Mouse (Mus musculus): ENCODE results near the gene Ppm1g. TPM values are rescaled to one million over a fixed set of nuclear protein-coding genes. Genes with fewer than 3 reads are reported as not detected.

The Ppm1g gene
- polyA plus RNA-seq (2014; fragmentation: Nextera tagmentation; extraction: Ambion mirVana): 85.4 and 91.1 TPM in 2 replicates

DNA sequence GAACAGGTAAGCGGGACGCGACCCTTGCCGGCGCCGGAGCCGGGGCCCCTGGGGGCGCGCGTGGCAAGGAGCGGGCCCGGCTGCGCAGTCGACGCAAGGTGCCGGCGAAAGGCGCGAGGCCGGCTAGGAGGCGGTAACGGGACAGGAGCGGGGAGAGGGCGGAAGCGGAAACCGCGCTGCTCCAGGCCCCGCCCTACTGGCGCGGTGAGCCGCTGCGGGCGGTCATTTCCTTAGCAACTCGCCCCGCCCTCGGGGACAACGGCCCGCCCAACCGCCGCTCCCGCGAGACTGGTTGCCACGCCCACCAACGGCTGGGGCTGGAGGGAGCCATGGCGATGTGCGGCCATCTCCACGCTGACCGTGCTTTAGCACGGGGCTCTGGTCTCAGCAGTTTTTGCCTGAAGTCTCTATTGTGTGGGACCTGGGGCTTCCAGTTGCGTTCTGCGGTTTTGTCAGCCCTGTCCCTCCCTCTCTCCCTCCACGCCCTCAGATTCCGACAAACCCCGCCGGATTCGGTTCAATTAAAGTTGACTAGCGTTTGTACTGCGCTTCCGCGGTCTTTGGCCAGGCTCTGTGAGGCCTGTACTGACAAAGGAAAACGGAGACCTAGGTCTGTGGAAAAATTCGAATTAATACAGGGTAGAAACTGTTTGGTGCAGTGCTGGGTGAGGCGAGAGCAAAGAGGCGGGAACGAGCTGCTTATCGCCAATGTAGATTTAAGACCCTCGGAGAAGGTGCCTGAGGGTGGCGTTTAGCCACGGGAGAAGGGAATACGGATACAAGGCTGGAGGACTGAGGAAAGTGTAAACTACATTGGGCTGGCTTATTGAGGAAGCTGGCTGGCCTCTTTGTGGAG, at the start of gene Ppm1g:
Gene Ppm1g, minus strand, starts transcription at position 240 of the 856 bp plus-strand sequence.
- Histone ChIP-seq H3K27me3 (ENCODE audit: control insufficient read depth, insufficient read depth, low read length) (no peaks in the 10 kb centered on the region), H3K9me3 (ENCODE audit: control insufficient read depth, low read length) (no peaks in the 10 kb centered on the region), H3K4me3 (ENCODE audit: control insufficient read depth in 1 of 2, insufficient read depth in 1 of 2, low read depth in 1 of 2, low read length in 2 of 2) (peak within 1 kb of the TSS; percentile 75 to 93), H3K36me3 (ENCODE audit: control insufficient read depth, insufficient read depth, low read length) (no peaks in the 10 kb centered on the region), H3K27ac (replicated peaks in 1 of 2; ENCODE audit: control insufficient read depth in 1 of 2, insufficient read depth in 1 of 2, low read depth in 2 of 2, low read length in 2 of 2) (peak within 1 kb of the TSS; percentile 83 to 92), H3K9ac (ENCODE audit: low read length) (peak within 1 kb of the TSS; percentile 88), H3K4me2 (ENCODE audit: low read length) (peak within 1 kb of the TSS; percentile 84), H3K4me1 (ENCODE audit: control insufficient read depth in 2 of 2, insufficient read depth in 2 of 2, low read length in 2 of 2) (peaks cover 5 to 21% of the 10 kb centered on the region in 2 experiments; a peak in 3 of 4 replicates)
- ATAC-seq (ENCODE audit: insufficient number of reproducible peaks, insufficient read depth, low FRiP score, low read depth): peak; percentile 97
- WGBS: under 1% methylated on average over 68 of the region's 70 CpGs

- Histone ChIP-seq H3K9ac (ENCODE audit: low read length) (no peak overlapping the region), H3K4me3 (ENCODE audit: control insufficient read depth in 1 of 2, insufficient read depth in 1 of 2, low read depth in 1 of 2, low read length in 2 of 2) (no peak overlapping the region), H3K9me3 (ENCODE audit: control insufficient read depth, low read length) (no peaks in the 10 kb centered on the region), H3K27ac (replicated peaks in 1 of 2; ENCODE audit: control insufficient read depth in 1 of 2, insufficient read depth in 1 of 2, low read depth in 2 of 2, low read length in 2 of 2) (no peak overlapping the region), H3K36me3 (ENCODE audit: control insufficient read depth, insufficient read depth, low read length) (peaks cover 82% of the 10 kb centered on the region), H3K27me3 (ENCODE audit: control insufficient read depth, insufficient read depth, low read length) (no peaks in the 10 kb centered on the region), H3K4me2 (ENCODE audit: low read length) (no peak overlapping the region), H3K4me1 (ENCODE audit: control insufficient read depth in 2 of 2, insufficient read depth in 2 of 2, low read length in 2 of 2) (no peaks in the 10 kb centered on the region)
- no peak for ATAC-seq (ENCODE audit: insufficient number of reproducible peaks, insufficient read depth, low FRiP score, low read depth)
- 73% methylated on average over 6 of the region's 6 CpGs for WGBS
Observed at GRCm38 (mm10) chr5:31267686-31268085, 47.2 kb upstream of the Ppm1g start.

DNA sequence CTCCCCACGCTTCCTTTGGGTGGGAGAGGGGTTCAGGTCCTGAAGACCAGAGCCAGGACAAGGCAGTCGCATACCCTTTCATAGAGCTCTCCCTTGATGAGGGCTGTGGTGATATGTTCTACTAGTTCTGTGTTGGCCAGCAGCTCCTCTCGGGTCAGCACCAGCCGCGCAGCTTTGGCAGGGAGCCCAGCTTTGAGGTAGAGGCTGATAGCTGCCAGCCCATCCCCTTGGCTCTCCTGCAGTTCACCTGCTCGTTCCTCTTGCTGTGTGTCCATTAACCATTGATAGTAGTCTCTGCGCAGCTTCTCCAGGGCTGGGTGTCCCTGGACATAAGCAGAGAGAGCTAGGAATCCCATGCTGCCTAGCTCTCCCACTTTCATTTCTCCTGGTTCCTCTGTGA, 45.6 kb upstream of the Ppm1g start:
- no peak for ATAC-seq (ENCODE audit: insufficient number of reproducible peaks, insufficient read depth, low FRiP score, low read depth)
- peaks cover 92% of the 10 kb centered on the region for H3K36me3 ChIP-seq (ENCODE audit: control insufficient read depth, insufficient read depth, low read length)
- WGBS: 72% methylated on average over 7 of the region's 7 CpGs

DNA sequence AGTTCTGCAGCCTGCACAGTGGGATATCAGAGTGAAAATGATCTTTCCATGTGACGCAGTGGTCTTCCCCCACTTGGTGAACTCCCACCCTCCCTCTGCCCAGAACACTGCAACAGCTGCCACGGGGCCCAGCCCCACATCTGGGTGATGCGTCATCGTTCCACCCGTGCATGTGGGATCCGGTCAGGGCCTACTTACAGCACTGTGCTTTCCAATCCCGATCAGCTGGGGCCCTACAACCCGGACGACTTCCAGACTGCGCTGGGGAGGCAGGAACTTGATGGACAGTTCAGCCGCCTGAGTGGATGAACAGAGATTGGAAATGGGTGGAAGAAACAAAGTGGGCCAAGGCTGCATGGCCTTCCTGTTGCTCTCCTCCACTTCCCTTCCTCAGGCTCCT, 37.1 kb upstream of the Ppm1g start:
- Histone ChIP-seq H3K27me3 (ENCODE audit: control insufficient read depth, insufficient read depth, low read length) (no peaks in the 10 kb centered on the region), H3K36me3 (ENCODE audit: control insufficient read depth, insufficient read depth, low read length) (peaks cover 80% of the 10 kb centered on the region), H3K4me2 (ENCODE audit: low read length) (no peak overlapping the region), H3K27ac (replicated peaks in 1 of 2; ENCODE audit: control insufficient read depth in 1 of 2, insufficient read depth in 1 of 2, low read depth in 2 of 2, low read length in 2 of 2) (no peak overlapping the region), H3K4me1 (ENCODE audit: control insufficient read depth in 2 of 2, insufficient read depth in 2 of 2, low read length in 2 of 2) (peaks cover 8 to 12% of the 10 kb centered on the region in 2 experiments), H3K9ac (ENCODE audit: low read length) (no peak overlapping the region), H3K4me3 (ENCODE audit: control insufficient read depth in 1 of 2, insufficient read depth in 1 of 2, low read depth in 1 of 2, low read length in 2 of 2) (no peak overlapping the region), H3K9me3 (ENCODE audit: control insufficient read depth, low read length) (no peaks in the 10 kb centered on the region)
- WGBS: 82% methylated on average over 11 of the region's 11 CpGs
- ATAC-seq (ENCODE audit: insufficient number of reproducible peaks, insufficient read depth, low FRiP score, low read depth): no peak

More for the DNA sequence above, 45.6 kb upstream of the Ppm1g start:
- Histone ChIP-seq H3K4me3 (ENCODE audit: control insufficient read depth in 1 of 2, insufficient read depth in 1 of 2, low read depth in 1 of 2, low read length in 2 of 2) (no peak overlapping the region), H3K9me3 (ENCODE audit: control insufficient read depth, low read length) (no peaks in the 10 kb centered on the region), H3K4me2 (ENCODE audit: low read length) (no peak overlapping the region), H3K9ac (ENCODE audit: low read length) (no peak overlapping the region), H3K4me1 (ENCODE audit: control insufficient read depth in 2 of 2, insufficient read depth in 2 of 2, low read length in 2 of 2) (no peaks in the 10 kb centered on the region), H3K27me3 (ENCODE audit: control insufficient read depth, insufficient read depth, low read length) (no peaks in the 10 kb centered on the region), H3K27ac (replicated peaks in 1 of 2; ENCODE audit: control insufficient read depth in 1 of 2, insufficient read depth in 1 of 2, low read depth in 2 of 2, low read length in 2 of 2) (no peak overlapping the region)

DNA sequence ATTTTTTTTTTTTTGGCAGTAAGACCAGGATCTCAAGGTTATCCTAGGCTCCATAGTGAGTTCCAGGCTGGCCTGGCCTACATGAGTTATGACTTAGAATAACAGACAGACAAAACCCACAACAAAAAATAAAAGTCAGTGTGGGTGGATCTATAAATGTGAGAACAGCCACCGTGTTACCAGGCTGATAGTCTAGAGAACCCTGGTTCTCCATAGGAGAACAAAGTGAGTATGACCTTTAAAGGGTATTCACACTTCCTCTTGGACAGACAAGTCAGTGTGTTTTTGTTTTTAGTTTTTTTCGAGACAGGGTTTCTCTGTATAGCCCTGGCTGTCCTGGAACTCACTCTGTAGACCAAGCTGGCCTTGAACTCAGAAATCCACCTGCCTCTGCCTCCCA, 35.5 kb upstream of the Ppm1g start:
- no peak overlapping the region for H3K4me2 ChIP-seq (ENCODE audit: low read length)
- WGBS: 74% methylated on average over 2 of the region's 2 CpGs
- H3K36me3 ChIP-seq (ENCODE audit: control insufficient read depth, insufficient read depth, low read length): peaks cover 80% of the 10 kb centered on the region
- no peak for ATAC-seq (ENCODE audit: insufficient number of reproducible peaks, insufficient read depth, low FRiP score, low read depth)
- no peaks in the 10 kb centered on the region for H3K9me3 ChIP-seq (ENCODE audit: control insufficient read depth, low read length)
- H3K4me1 ChIP-seq (ENCODE audit: control insufficient read depth in 2 of 2, insufficient read depth in 2 of 2, low read length in 2 of 2): peaks cover 8 to 20% of the 10 kb centered on the region in 2 experiments
- H3K27ac ChIP-seq (replicated peaks in 1 of 2; ENCODE audit: control insufficient read depth in 1 of 2, insufficient read depth in 1 of 2, low read depth in 2 of 2, low read length in 2 of 2): no peak overlapping the region
- H3K9ac ChIP-seq (ENCODE audit: low read length): no peak overlapping the region
- H3K27me3 ChIP-seq (ENCODE audit: control insufficient read depth, insufficient read depth, low read length): no peaks in the 10 kb centered on the region
- no peak overlapping the region for H3K4me3 ChIP-seq (ENCODE audit: control insufficient read depth in 1 of 2, insufficient read depth in 1 of 2, low read depth in 1 of 2, low read length in 2 of 2)

DNA sequence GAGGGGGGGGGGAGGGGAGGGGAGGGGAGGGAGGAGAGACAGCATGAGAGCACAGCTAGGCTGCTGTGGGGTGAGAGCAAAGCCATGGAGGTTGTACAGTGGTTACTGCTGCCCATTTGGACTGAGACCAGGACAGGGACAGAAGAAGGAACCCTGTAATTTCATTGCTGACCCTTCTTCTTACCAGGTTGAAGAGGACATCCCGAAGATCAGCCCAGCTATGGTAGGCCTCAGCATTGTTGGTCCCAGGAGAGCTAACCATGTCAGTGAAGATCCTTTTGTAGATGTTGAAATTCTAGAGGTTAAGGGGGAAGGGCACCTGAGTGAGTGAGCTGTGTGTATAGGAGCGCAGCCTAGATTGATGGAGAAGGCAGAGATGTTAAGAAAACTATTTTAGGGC, 34.9 kb upstream of the Ppm1g start:
- WGBS: 92% methylated on average over 2 of the region's 2 CpGs
- Histone ChIP-seq H3K9ac (ENCODE audit: low read length) (no peak overlapping the region), H3K9me3 (ENCODE audit: control insufficient read depth, low read length) (no peaks in the 10 kb centered on the region), H3K27ac (replicated peaks in 1 of 2; ENCODE audit: control insufficient read depth in 1 of 2, insufficient read depth in 1 of 2, low read depth in 2 of 2, low read length in 2 of 2) (no peak overlapping the region), H3K36me3 (ENCODE audit: control insufficient read depth, insufficient read depth, low read length) (peaks cover 80% of the 10 kb centered on the region), H3K4me1 (ENCODE audit: control insufficient read depth in 2 of 2, insufficient read depth in 2 of 2, low read length in 2 of 2) (peaks cover 8 to 22% of the 10 kb centered on the region in 2 experiments), H3K27me3 (ENCODE audit: control insufficient read depth, insufficient read depth, low read length) (no peaks in the 10 kb centered on the region), H3K4me3 (ENCODE audit: control insufficient read depth in 1 of 2, insufficient read depth in 1 of 2, low read depth in 1 of 2, low read length in 2 of 2) (no peak overlapping the region), H3K4me2 (ENCODE audit: low read length) (no peak overlapping the region)
- ATAC-seq (ENCODE audit: insufficient number of reproducible peaks, insufficient read depth, low FRiP score, low read depth): no peak

DNA sequence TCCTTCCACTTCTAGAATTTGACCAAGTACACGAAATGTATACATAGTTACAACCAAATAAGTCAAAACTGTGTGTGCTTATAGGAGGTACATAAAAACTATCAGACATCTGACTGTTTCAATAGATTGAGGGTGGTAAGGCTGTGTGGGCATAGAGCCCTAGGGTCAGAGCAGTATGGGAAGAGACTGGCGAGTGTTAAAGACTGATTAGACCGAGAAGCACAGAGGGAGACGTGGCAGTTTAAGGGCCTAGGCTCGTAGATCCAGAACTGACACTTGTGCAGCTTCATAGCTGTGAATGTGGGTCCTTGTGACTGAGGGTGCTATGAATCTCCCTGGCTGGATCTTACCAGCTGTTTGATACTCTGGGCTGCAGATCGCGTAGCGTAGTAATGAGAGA, 34.4 kb upstream of the Ppm1g start:
- Histone ChIP-seq H3K36me3 (ENCODE audit: control insufficient read depth, insufficient read depth, low read length) (peaks cover 80% of the 10 kb centered on the region), H3K27me3 (ENCODE audit: control insufficient read depth, insufficient read depth, low read length) (no peaks in the 10 kb centered on the region), H3K27ac (replicated peaks in 1 of 2; ENCODE audit: control insufficient read depth in 1 of 2, insufficient read depth in 1 of 2, low read depth in 2 of 2, low read length in 2 of 2) (peak overlapping the region in 1 of 2 experiments; percentile 68; a peak in 1 of 4 replicates), H3K9ac (ENCODE audit: low read length) (no peak overlapping the region), H3K4me3 (ENCODE audit: control insufficient read depth in 1 of 2, insufficient read depth in 1 of 2, low read depth in 1 of 2, low read length in 2 of 2) (no peak overlapping the region), H3K9me3 (ENCODE audit: control insufficient read depth, low read length) (no peaks in the 10 kb centered on the region), H3K4me1 (ENCODE audit: control insufficient read depth in 2 of 2, insufficient read depth in 2 of 2, low read length in 2 of 2) (peaks cover 8 to 25% of the 10 kb centered on the region in 2 experiments), H3K4me2 (ENCODE audit: low read length) (no peak overlapping the region)
- ATAC-seq (ENCODE audit: insufficient number of reproducible peaks, insufficient read depth, low FRiP score, low read depth): no peak
- WGBS: 77% methylated on average over 8 of the region's 8 CpGs
